Mouse (Mus musculus): ENCODE results near the gene Pcsk6. TPM values are rescaled to one million over a fixed set of nuclear protein-coding genes. Genes with fewer than 3 reads are reported as not detected.

Gene Pcsk6
- polyA plus RNA-seq, 1 experiment, result 38.5 TPM

- Histone ChIP-seq H3K27ac (ENCODE audit: insufficient read depth, low read length) (no peak overlapping the region), H3K9me3 (replicated peaks; ENCODE audit: control insufficient read depth, insufficient read depth, low read length, poor library complexity, severe bottlenecking) (0 out of 2 replicates have a peak, but pooled peaks cover 2% of the 10 kb centered on the region), H3K9ac (ENCODE audit: low read depth, poor library complexity, severe bottlenecking) (no peak overlapping the region), H3K4me3 (ENCODE audit: low read depth, low read length) (no peak overlapping the region), H3K4me1 (ENCODE audit: control insufficient read depth, insufficient read depth, low read length) (no peaks in the 10 kb centered on the region), H3K36me3 (ENCODE audit: control insufficient read depth, insufficient read depth, low read length, poor library complexity, severe bottlenecking) (no peaks in the 10 kb centered on the region), H3K27me3 (ENCODE audit: control insufficient read depth, insufficient read depth, low read length, poor library complexity, severe bottlenecking) (no peaks in the 10 kb centered on the region)
- TF ChIP-seq CTCF (IDR thresholded peaks at IDR 0.05; ENCODE audit: low read depth, low read length) (no peak), EP300 (IDR thresholded peaks at IDR 0.05; ENCODE audit: insufficient read depth, low read depth, low read length) (no peak), POLR2A (IDR thresholded peaks at IDR 0.05; ENCODE audit: insufficient read depth, low read length) (no peak)
Measured at GRCm38 (mm10) chr7:66001797-66002196, 140.3 kb downstream of the Pcsk6 start.

- H3K27ac ChIP-seq (ENCODE audit: insufficient read depth, low read length), result no peak overlapping the region
- H3K27me3 ChIP-seq (ENCODE audit: control insufficient read depth, insufficient read depth, low read length, poor library complexity, severe bottlenecking), result no peaks in the 10 kb centered on the region
- H3K36me3 ChIP-seq (ENCODE audit: control insufficient read depth, insufficient read depth, low read length, poor library complexity, severe bottlenecking), result no peaks in the 10 kb centered on the region
- no peak overlapping the region for H3K9ac ChIP-seq (ENCODE audit: low read depth, poor library complexity, severe bottlenecking)
- H3K9me3 ChIP-seq (replicated peaks; ENCODE audit: control insufficient read depth, insufficient read depth, low read length, poor library complexity, severe bottlenecking), result 0 out of 2 replicates have a peak, but pooled peaks cover 2% of the 10 kb centered on the region
- TF ChIP-seq POLR2A (IDR thresholded peaks at IDR 0.05; ENCODE audit: insufficient read depth, low read length) (no peak), EP300 (IDR thresholded peaks at IDR 0.05; ENCODE audit: insufficient read depth, low read depth, low read length) (no peak), CTCF (IDR thresholded peaks at IDR 0.05; ENCODE audit: low read depth, low read length) (no peak)
- no peak overlapping the region for H3K4me3 ChIP-seq (ENCODE audit: low read depth, low read length)
- H3K4me1 ChIP-seq (ENCODE audit: control insufficient read depth, insufficient read depth, low read length), result no peaks in the 10 kb centered on the region
Measured at GRCm38 (mm10) chr7:66003447-66003846, 141.9 kb downstream of the Pcsk6 start.

- Histone ChIP-seq H3K9me3 (replicated peaks; ENCODE audit: control insufficient read depth, insufficient read depth, low read length, poor library complexity, severe bottlenecking) (0 out of 2 replicates have a peak, but pooled peaks cover 2% of the 10 kb centered on the region), H3K4me1 (ENCODE audit: control insufficient read depth, insufficient read depth, low read length) (no peaks in the 10 kb centered on the region), H3K9ac (ENCODE audit: low read depth, poor library complexity, severe bottlenecking) (no peak overlapping the region), H3K27ac (ENCODE audit: insufficient read depth, low read length) (no peak overlapping the region), H3K27me3 (ENCODE audit: control insufficient read depth, insufficient read depth, low read length, poor library complexity, severe bottlenecking) (no peaks in the 10 kb centered on the region), H3K36me3 (ENCODE audit: control insufficient read depth, insufficient read depth, low read length, poor library complexity, severe bottlenecking) (no peaks in the 10 kb centered on the region), H3K4me3 (ENCODE audit: low read depth, low read length) (no peak overlapping the region)
- TF ChIP-seq CTCF (IDR thresholded peaks at IDR 0.05; ENCODE audit: low read depth, low read length) (no peak), POLR2A (IDR thresholded peaks at IDR 0.05; ENCODE audit: insufficient read depth, low read length) (no peak), EP300 (IDR thresholded peaks at IDR 0.05; ENCODE audit: insufficient read depth, low read depth, low read length) (no peak)
Measured at GRCm38 (mm10) chr7:66003865-66004638, 142.5 kb downstream of the Pcsk6 start.

- no peak for TF ChIP-seq POLR2A (IDR thresholded peaks at IDR 0.05; ENCODE audit: insufficient read depth, low read length)
- no peak for TF ChIP-seq CTCF (IDR thresholded peaks at IDR 0.05; ENCODE audit: low read depth, low read length)
- TF ChIP-seq EP300 (IDR thresholded peaks at IDR 0.05; ENCODE audit: insufficient read depth, low read depth, low read length), result no peak
- Histone ChIP-seq H3K4me1 (ENCODE audit: control insufficient read depth, insufficient read depth, low read length) (no peaks in the 10 kb centered on the region), H3K27ac (ENCODE audit: insufficient read depth, low read length) (no peak overlapping the region), H3K9ac (ENCODE audit: low read depth, poor library complexity, severe bottlenecking) (no peak overlapping the region), H3K27me3 (ENCODE audit: control insufficient read depth, insufficient read depth, low read length, poor library complexity, severe bottlenecking) (no peaks in the 10 kb centered on the region), H3K4me3 (ENCODE audit: low read depth, low read length) (no peak overlapping the region), H3K9me3 (replicated peaks; ENCODE audit: control insufficient read depth, insufficient read depth, low read length, poor library complexity, severe bottlenecking) (no peaks in the 10 kb centered on the region), H3K36me3 (ENCODE audit: control insufficient read depth, insufficient read depth, low read length, poor library complexity, severe bottlenecking) (no peaks in the 10 kb centered on the region)
Measured at GRCm38 (mm10) chr7:66005066-66005465, 143.5 kb downstream of the Pcsk6 start.

GRCm38 (mm10) chr7:66008161-66008891 lies 146.8 kb downstream of the Pcsk6 start:
- no peaks in the 10 kb centered on the region for H3K9me3 ChIP-seq (replicated peaks; ENCODE audit: control insufficient read depth, insufficient read depth, low read length, poor library complexity, severe bottlenecking)
- H3K4me1 ChIP-seq (ENCODE audit: control insufficient read depth, insufficient read depth, low read length), result no peaks in the 10 kb centered on the region
- H3K36me3 ChIP-seq (ENCODE audit: control insufficient read depth, insufficient read depth, low read length, poor library complexity, severe bottlenecking), result no peaks in the 10 kb centered on the region
- TF ChIP-seq EP300 (IDR thresholded peaks at IDR 0.05; ENCODE audit: insufficient read depth, low read depth, low read length), result no peak
- TF ChIP-seq CTCF (IDR thresholded peaks at IDR 0.05; ENCODE audit: low read depth, low read length), result no peak
- TF ChIP-seq POLR2A (IDR thresholded peaks at IDR 0.05; ENCODE audit: insufficient read depth, low read length), result no peak
- H3K4me3 ChIP-seq (ENCODE audit: low read depth, low read length), result no peak overlapping the region
- no peak overlapping the region for H3K27ac ChIP-seq (ENCODE audit: insufficient read depth, low read length)
- no peak overlapping the region for H3K9ac ChIP-seq (ENCODE audit: low read depth, poor library complexity, severe bottlenecking)
- no peaks in the 10 kb centered on the region for H3K27me3 ChIP-seq (ENCODE audit: control insufficient read depth, insufficient read depth, low read length, poor library complexity, severe bottlenecking)

GRCm38 (mm10) chr7:66008892-66009273 lies 147.3 kb downstream of the Pcsk6 start:
- Histone ChIP-seq H3K27ac (ENCODE audit: insufficient read depth, low read length) (no peak overlapping the region), H3K4me3 (ENCODE audit: low read depth, low read length) (no peak overlapping the region), H3K9me3 (replicated peaks; ENCODE audit: control insufficient read depth, insufficient read depth, low read length, poor library complexity, severe bottlenecking) (no peaks in the 10 kb centered on the region), H3K4me1 (ENCODE audit: control insufficient read depth, insufficient read depth, low read length) (no peaks in the 10 kb centered on the region), H3K9ac (ENCODE audit: low read depth, poor library complexity, severe bottlenecking) (no peak overlapping the region), H3K27me3 (ENCODE audit: control insufficient read depth, insufficient read depth, low read length, poor library complexity, severe bottlenecking) (no peaks in the 10 kb centered on the region), H3K36me3 (ENCODE audit: control insufficient read depth, insufficient read depth, low read length, poor library complexity, severe bottlenecking) (no peaks in the 10 kb centered on the region)
- TF ChIP-seq POLR2A (IDR thresholded peaks at IDR 0.05; ENCODE audit: insufficient read depth, low read length), result no peak

Data from ES-Bruce4 (cell line).